Mouse (Mus musculus): Measurements from ENCODE around the gene Dspp. TPM values are rescaled to one million over a fixed set of nuclear protein-coding genes. Genes with fewer than 3 reads are reported as not detected.

Dspp gene
- polyA plus RNA-seq, 1 experiment from 2014 or later: not detected

- H3K4me3 ChIP-seq (replicated peaks; ENCODE audit: low read length): no peak overlapping the region
- no peak for DNase-seq (ENCODE audit: low spot score)
- H3K27me3 ChIP-seq (ENCODE audit: control insufficient read depth, insufficient read depth, low read length): no peaks in the 10 kb centered on the region
- H3K4me1 ChIP-seq (replicated peaks; ENCODE audit: control insufficient read depth, insufficient read depth, low read length): no peaks in the 10 kb centered on the region
- H3K9ac ChIP-seq: no peak overlapping the region
- ATAC-seq (ENCODE audit: low FRiP score): no peak
- H3K36me3 ChIP-seq (replicated peaks; ENCODE audit: control insufficient read depth, insufficient read depth): no peaks in the 10 kb centered on the region
- 87% methylated on average over 2 of the region's 2 CpGs for WGBS
- H3K4me2 ChIP-seq (replicated peaks): no peak overlapping the region
- H3K9me3 ChIP-seq (ENCODE audit: control insufficient read depth, low read length): no peaks in the 10 kb centered on the region
- no peak overlapping the region for H3K27ac ChIP-seq
Measured at GRCm38 (mm10) chr5:104141067-104141466, 29.4 kb upstream of the Dspp start.

GRCm38 (mm10) chr5:104144057-104144456 lies 26.5 kb upstream of the Dspp start:
- Histone ChIP-seq H3K36me3 (replicated peaks; ENCODE audit: control insufficient read depth, insufficient read depth) (no peaks in the 10 kb centered on the region), H3K27me3 (ENCODE audit: control insufficient read depth, insufficient read depth, low read length) (no peaks in the 10 kb centered on the region), H3K4me3 (replicated peaks; ENCODE audit: low read length) (no peak overlapping the region), H3K9me3 (ENCODE audit: control insufficient read depth, low read length) (no peaks in the 10 kb centered on the region), H3K27ac (no peak overlapping the region), H3K9ac (no peak overlapping the region), H3K4me2 (replicated peaks) (no peak overlapping the region), H3K4me1 (replicated peaks; ENCODE audit: control insufficient read depth, insufficient read depth, low read length) (no peaks in the 10 kb centered on the region)
- no peak for ATAC-seq (ENCODE audit: low FRiP score)
- WGBS: 81% methylated on average over 4 of the region's 4 CpGs
- no peak for DNase-seq (ENCODE audit: low spot score)

- Histone ChIP-seq H3K4me1 (replicated peaks; ENCODE audit: control insufficient read depth, insufficient read depth, low read length) (no peaks in the 10 kb centered on the region), H3K9me3 (ENCODE audit: control insufficient read depth, low read length) (no peaks in the 10 kb centered on the region), H3K27me3 (ENCODE audit: control insufficient read depth, insufficient read depth, low read length) (no peaks in the 10 kb centered on the region), H3K4me2 (replicated peaks) (no peak overlapping the region), H3K4me3 (replicated peaks; ENCODE audit: low read length) (no peak overlapping the region), H3K36me3 (replicated peaks; ENCODE audit: control insufficient read depth, insufficient read depth) (no peaks in the 10 kb centered on the region), H3K27ac (no peak overlapping the region), H3K9ac (no peak overlapping the region)
- no peak for DNase-seq (ENCODE audit: low spot score)
- 68% methylated on average over 7 of the region's 7 CpGs for WGBS
- ATAC-seq (ENCODE audit: low FRiP score): no peak
Measured at GRCm38 (mm10) chr5:104149349-104149748, 21.2 kb upstream of the Dspp start.

- H3K9ac ChIP-seq: no peak overlapping the region
- H3K9me3 ChIP-seq (ENCODE audit: control insufficient read depth, low read length): no peaks in the 10 kb centered on the region
- no peak overlapping the region for H3K4me2 ChIP-seq (replicated peaks)
- H3K4me1 ChIP-seq (replicated peaks; ENCODE audit: control insufficient read depth, insufficient read depth, low read length): no peaks in the 10 kb centered on the region
- no peak for DNase-seq (ENCODE audit: low spot score)
- H3K36me3 ChIP-seq (replicated peaks; ENCODE audit: control insufficient read depth, insufficient read depth): no peaks in the 10 kb centered on the region
- no peak overlapping the region for H3K27ac ChIP-seq
- no peak for ATAC-seq (ENCODE audit: low FRiP score)
- no peaks in the 10 kb centered on the region for H3K27me3 ChIP-seq (ENCODE audit: control insufficient read depth, insufficient read depth, low read length)
- no peak overlapping the region for H3K4me3 ChIP-seq (replicated peaks; ENCODE audit: low read length)
- WGBS: 94% methylated on average over 6 of the region's 6 CpGs
Measured at GRCm38 (mm10) chr5:104150196-104150595, 20.3 kb upstream of the Dspp start.

- H3K9me3 ChIP-seq (ENCODE audit: control insufficient read depth, low read length): no peaks in the 10 kb centered on the region
- H3K27me3 ChIP-seq (ENCODE audit: control insufficient read depth, insufficient read depth, low read length): no peaks in the 10 kb centered on the region
- H3K4me3 ChIP-seq (replicated peaks; ENCODE audit: low read length): no peak overlapping the region
- no peak overlapping the region for H3K4me2 ChIP-seq (replicated peaks)
- ATAC-seq (ENCODE audit: low FRiP score) (no peak), DNase-seq (ENCODE audit: low spot score) (no peak)
- no peaks in the 10 kb centered on the region for H3K4me1 ChIP-seq (replicated peaks; ENCODE audit: control insufficient read depth, insufficient read depth, low read length)
- no peak overlapping the region for H3K9ac ChIP-seq
- no peak overlapping the region for H3K27ac ChIP-seq
- WGBS: 96% methylated on average over 7 of the region's 7 CpGs
- no peaks in the 10 kb centered on the region for H3K36me3 ChIP-seq (replicated peaks; ENCODE audit: control insufficient read depth, insufficient read depth)
Measured at GRCm38 (mm10) chr5:104157701-104158100, 12.8 kb upstream of the Dspp start.

- Histone ChIP-seq H3K27ac (no peak overlapping the region), H3K4me3 (replicated peaks; ENCODE audit: low read length) (no peak overlapping the region), H3K9ac (no peak overlapping the region), H3K36me3 (replicated peaks; ENCODE audit: control insufficient read depth, insufficient read depth) (no peaks in the 10 kb centered on the region), H3K4me2 (replicated peaks) (no peak overlapping the region), H3K27me3 (ENCODE audit: control insufficient read depth, insufficient read depth, low read length) (no peaks in the 10 kb centered on the region), H3K4me1 (replicated peaks; ENCODE audit: control insufficient read depth, insufficient read depth, low read length) (no peaks in the 10 kb centered on the region), H3K9me3 (ENCODE audit: control insufficient read depth, low read length) (no peaks in the 10 kb centered on the region)
- DNase-seq (ENCODE audit: low spot score) (peak; percentile 37), ATAC-seq (ENCODE audit: low FRiP score) (peak; percentile 74; the same call in 1 of the 2 replicates)
- WGBS: 78% methylated on average over 7 of the region's 7 CpGs
Measured at GRCm38 (mm10) chr5:104158332-104159052, 12.0 kb upstream of the Dspp start.

- DNase-seq (ENCODE audit: low spot score) (no peak), ATAC-seq (ENCODE audit: low FRiP score) (no peak)
- no peaks in the 10 kb centered on the region for H3K9me3 ChIP-seq (ENCODE audit: control insufficient read depth, low read length)
- H3K4me1 ChIP-seq (replicated peaks; ENCODE audit: control insufficient read depth, insufficient read depth, low read length): no peaks in the 10 kb centered on the region
- no peaks in the 10 kb centered on the region for H3K27me3 ChIP-seq (ENCODE audit: control insufficient read depth, insufficient read depth, low read length)
- 76% methylated on average over 3 of the region's 3 CpGs for WGBS
- H3K27ac ChIP-seq: no peak overlapping the region
- no peaks in the 10 kb centered on the region for H3K36me3 ChIP-seq (replicated peaks; ENCODE audit: control insufficient read depth, insufficient read depth)
- H3K4me3 ChIP-seq (replicated peaks; ENCODE audit: low read length): no peak overlapping the region
- H3K4me2 ChIP-seq (replicated peaks): no peak overlapping the region
- H3K9ac ChIP-seq: no peak overlapping the region
Measured at GRCm38 (mm10) chr5:104160581-104160980, 9.9 kb upstream of the Dspp start.

GRCm38 (mm10) chr5:104161390-104161789 lies 9.1 kb upstream of the Dspp start:
- Histone ChIP-seq H3K27me3 (ENCODE audit: control insufficient read depth, insufficient read depth, low read length) (no peaks in the 10 kb centered on the region), H3K9ac (no peak overlapping the region), H3K4me3 (replicated peaks; ENCODE audit: low read length) (no peak overlapping the region), H3K27ac (no peak overlapping the region), H3K4me2 (replicated peaks) (no peak overlapping the region), H3K9me3 (ENCODE audit: control insufficient read depth, low read length) (no peaks in the 10 kb centered on the region), H3K36me3 (replicated peaks; ENCODE audit: control insufficient read depth, insufficient read depth) (no peaks in the 10 kb centered on the region), H3K4me1 (replicated peaks; ENCODE audit: control insufficient read depth, insufficient read depth, low read length) (no peaks in the 10 kb centered on the region)
- ATAC-seq (ENCODE audit: low FRiP score) (no peak), DNase-seq (ENCODE audit: low spot score) (no peak)
- 88% methylated on average over 1 of the region's 1 CpGs for WGBS

GRCm38 (mm10) chr5:104163536-104163935 lies 7.0 kb upstream of the Dspp start:
- no peak for DNase-seq (ENCODE audit: low spot score)
- 83% methylated on average over 4 of the region's 4 CpGs for WGBS
- Histone ChIP-seq H3K4me3 (replicated peaks; ENCODE audit: low read length) (no peak overlapping the region), H3K36me3 (replicated peaks; ENCODE audit: control insufficient read depth, insufficient read depth) (no peaks in the 10 kb centered on the region), H3K27me3 (ENCODE audit: control insufficient read depth, insufficient read depth, low read length) (no peaks in the 10 kb centered on the region), H3K9ac (no peak overlapping the region), H3K9me3 (ENCODE audit: control insufficient read depth, low read length) (no peaks in the 10 kb centered on the region), H3K4me2 (replicated peaks) (no peak overlapping the region), H3K4me1 (replicated peaks; ENCODE audit: control insufficient read depth, insufficient read depth, low read length) (no peaks in the 10 kb centered on the region), H3K27ac (no peak overlapping the region)
- no peak for ATAC-seq (ENCODE audit: low FRiP score)

GRCm38 (mm10) chr5:104173094-104173493 lies 2.6 kb downstream of the Dspp start:
- no peaks in the 10 kb centered on the region for H3K4me1 ChIP-seq (replicated peaks; ENCODE audit: control insufficient read depth, insufficient read depth, low read length)

More at GRCm38 (mm10) chr5:104173094-104173493, 2.6 kb downstream of the Dspp start:
- Histone ChIP-seq H3K9me3 (ENCODE audit: control insufficient read depth, low read length) (peaks cover 3% of the 10 kb centered on the region; the same call in 1 of the 2 replicates), H3K27me3 (ENCODE audit: control insufficient read depth, insufficient read depth, low read length) (no peaks in the 10 kb centered on the region), H3K4me3 (replicated peaks; ENCODE audit: low read length) (no peak overlapping the region), H3K36me3 (replicated peaks; ENCODE audit: control insufficient read depth, insufficient read depth) (no peaks in the 10 kb centered on the region), H3K4me2 (replicated peaks) (no peak overlapping the region), H3K9ac (no peak overlapping the region), H3K27ac (no peak overlapping the region)
- DNase-seq (ENCODE audit: low spot score) (no peak), ATAC-seq (ENCODE audit: low FRiP score) (no peak)
- 69% methylated on average over 6 of the region's 6 CpGs for WGBS
